Mouse (Mus musculus): ENCODE results near the gene Hapln4. TPM values are rescaled to one million over a fixed set of nuclear protein-coding genes. Genes with fewer than 3 reads are reported as not detected.
"Not testable (repeated sequence)": the region's sequence is repeated elsewhere in the genome, so short reads cannot be mapped to it uniquely, and the experiment has no call there.

The Hapln4 gene
- 0.26 and 0.74 TPM in 2 replicates for polyA plus RNA-seq (2012; rRNA removed)

DNA sequence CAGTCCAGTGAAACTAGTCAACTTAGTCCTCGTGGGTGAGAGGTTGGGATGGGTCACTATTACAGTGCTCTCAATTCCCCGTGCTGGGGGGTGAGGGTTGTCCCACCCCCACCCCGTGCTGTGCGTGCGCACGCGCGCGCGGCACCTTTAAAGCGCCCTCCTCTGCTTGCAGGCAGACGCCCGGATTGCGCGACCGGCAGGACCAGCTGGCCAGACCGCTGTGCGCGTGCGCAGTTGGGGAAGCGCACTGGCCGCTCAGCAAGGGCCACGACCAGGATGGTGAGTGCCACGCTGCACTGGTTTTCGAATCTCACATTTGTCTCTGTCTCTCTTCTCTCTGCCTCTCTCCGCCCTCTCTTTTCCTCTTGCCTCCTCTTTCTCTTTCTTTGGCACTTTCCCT lies at the start of gene Hapln4:
TSS of gene Hapln4 (plus strand) at position 173 of the 400 bp plus-strand sequence.
- TF ChIP-seq POLR2A (IDR thresholded peaks at IDR 0.05; ENCODE audit: borderline replicate concordance, extremely low read depth, insufficient read depth, insufficient read length, poor library complexity, severe bottlenecking) (no peak), CTCF (IDR thresholded peaks at IDR 0.05; ENCODE audit: borderline replicate concordance, extremely low read depth, insufficient read depth, insufficient read length) (no peak)
- peak; percentile 61 for DNase-seq (ENCODE audit: low read depth)

DNA sequence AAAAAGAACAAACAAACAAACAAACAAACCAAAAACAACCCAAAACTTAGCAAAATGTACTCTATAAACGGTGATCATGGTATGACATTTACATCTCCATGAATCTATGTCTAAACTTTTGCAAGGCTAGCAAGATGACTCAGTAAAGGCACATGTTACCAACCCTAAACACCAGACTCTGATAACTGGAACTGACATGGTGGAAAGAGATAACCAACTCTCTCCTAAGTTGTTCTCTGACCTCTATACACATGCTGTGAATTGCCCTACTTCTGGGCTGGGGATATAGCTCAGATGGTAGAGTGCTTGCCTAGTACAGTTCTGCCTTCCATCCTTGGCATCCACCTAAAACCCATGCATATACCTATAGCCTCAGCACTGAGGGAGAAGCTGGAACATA lies 45.3 kb upstream of the Hapln4 start:
- TF ChIP-seq CTCF (IDR thresholded peaks at IDR 0.05; ENCODE audit: borderline replicate concordance, extremely low read depth, insufficient read depth, insufficient read length), result no peak
- no peak for TF ChIP-seq POLR2A (IDR thresholded peaks at IDR 0.05; ENCODE audit: borderline replicate concordance, extremely low read depth, insufficient read depth, insufficient read length, poor library complexity, severe bottlenecking)
- DNase-seq (ENCODE audit: low read depth), result no peak

DNA sequence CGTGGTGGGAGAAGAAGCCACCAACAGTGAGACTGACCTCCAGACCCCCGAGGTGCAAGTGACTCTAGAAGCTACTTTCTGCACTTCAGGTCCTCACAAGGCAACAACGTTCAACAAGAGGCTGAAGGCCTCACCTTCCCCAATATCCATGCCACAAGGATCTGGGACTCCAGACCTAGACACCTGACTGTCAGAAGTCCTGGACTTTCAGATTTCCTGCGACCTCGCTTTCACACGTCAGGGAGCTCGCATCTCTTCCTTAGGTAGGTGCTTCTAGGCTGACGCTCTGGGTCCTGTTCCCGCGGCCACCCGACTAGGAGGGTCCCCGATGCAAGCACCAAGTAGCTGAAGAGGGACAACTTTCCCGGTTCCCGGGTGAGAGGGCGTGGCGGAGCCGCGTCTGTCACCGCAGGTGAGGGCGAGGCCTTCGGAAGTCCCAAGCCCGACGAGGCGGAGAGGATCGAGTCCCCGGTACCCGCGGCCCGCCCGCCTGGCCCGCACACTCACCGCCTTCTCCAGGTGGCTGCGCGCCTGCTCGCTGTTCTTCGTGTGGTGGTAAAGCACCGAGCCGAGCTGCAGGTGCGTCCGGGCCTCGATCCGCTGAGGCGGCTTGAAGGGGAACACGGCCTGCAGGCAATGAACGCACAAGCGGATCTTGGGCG lies 41.2 kb upstream of the Hapln4 start:
- TF ChIP-seq CTCF (IDR thresholded peaks at IDR 0.05; ENCODE audit: borderline replicate concordance, extremely low read depth, insufficient read depth, insufficient read length), result no peak
- TF ChIP-seq POLR2A (IDR thresholded peaks at IDR 0.05; ENCODE audit: borderline replicate concordance, extremely low read depth, insufficient read depth, insufficient read length, poor library complexity, severe bottlenecking), result no peak
- no peak for DNase-seq (ENCODE audit: low read depth)

DNA sequence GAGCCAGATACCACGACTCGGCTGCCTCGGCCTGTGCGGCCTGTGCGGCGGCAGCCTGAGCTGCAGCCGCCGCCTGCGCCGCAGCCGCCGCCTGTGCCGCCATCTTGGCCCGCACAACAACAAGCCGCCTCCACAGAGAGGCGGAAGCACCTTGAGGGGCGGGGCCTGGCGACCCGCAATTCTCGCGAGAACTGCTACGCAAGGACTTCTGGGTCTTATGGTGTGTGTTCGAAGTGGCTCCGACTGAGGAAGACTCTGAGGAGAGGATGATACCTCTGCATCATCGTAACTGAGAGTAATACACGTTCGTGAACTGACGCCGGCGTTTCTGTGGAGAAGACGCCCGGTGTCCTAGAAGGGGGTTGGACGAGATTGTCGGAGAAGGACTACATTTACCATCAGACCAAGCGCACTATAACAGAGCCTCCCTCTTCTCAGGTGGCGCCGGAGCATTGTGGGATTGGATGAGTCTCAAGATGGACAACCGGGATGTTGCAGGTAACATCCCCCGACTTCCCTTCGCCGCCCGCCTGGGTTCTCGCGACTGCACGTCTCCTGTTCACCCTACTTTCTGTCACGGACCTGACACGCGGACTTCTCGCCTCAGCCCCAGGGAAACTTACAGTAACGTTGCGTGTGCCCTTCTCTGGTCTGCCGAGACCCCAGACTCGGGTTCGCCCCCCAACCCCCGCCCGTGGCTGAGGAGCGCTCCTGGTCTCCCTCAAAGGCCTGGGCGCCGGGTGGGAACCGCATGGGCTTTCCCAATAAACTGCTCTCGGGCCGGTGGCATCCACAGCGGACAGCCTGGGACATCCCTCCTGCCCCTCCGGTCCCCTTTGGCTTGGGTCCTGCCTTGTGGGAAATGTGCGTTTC lies 40.4 kb upstream of the Hapln4 start, which contains the start of the genes Mau2 and Sugp1:
TSS of gene Mau2 (minus strand) at position 152 of the 873 bp plus-strand sequence.
TSS of gene Sugp1 (plus strand) at position 231 of the 873 bp plus-strand sequence.
- TF ChIP-seq POLR2A (IDR thresholded peaks at IDR 0.05; ENCODE audit: borderline replicate concordance, extremely low read depth, insufficient read depth, insufficient read length, poor library complexity, severe bottlenecking) (peak; percentile 98), CTCF (IDR thresholded peaks at IDR 0.05; ENCODE audit: borderline replicate concordance, extremely low read depth, insufficient read depth, insufficient read length) (no peak)
- peak; percentile 99 for DNase-seq (ENCODE audit: low read depth)

DNA sequence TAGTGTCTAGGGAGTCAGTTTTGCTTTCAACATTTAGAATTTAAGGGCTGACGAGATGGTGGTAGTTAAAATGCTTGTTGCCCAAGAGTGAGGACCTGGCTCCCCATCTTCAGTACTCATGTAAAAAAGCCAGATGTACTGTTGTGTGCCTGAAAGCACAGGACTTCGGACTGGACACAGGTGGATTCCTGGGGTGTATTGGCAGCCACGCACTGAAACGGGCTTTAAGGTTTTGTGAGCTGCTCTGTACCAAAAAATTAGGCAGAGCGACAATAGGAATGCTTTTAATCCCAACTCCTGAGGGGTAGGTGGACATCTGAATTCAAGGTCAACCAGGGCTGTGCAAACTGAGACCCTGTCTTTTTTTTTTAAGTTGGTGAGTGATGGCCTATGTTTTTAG lies 39.3 kb upstream of the Hapln4 start:
- no peak for DNase-seq (ENCODE audit: low read depth)
- no peak for TF ChIP-seq CTCF (IDR thresholded peaks at IDR 0.05; ENCODE audit: borderline replicate concordance, extremely low read depth, insufficient read depth, insufficient read length)

DNA sequence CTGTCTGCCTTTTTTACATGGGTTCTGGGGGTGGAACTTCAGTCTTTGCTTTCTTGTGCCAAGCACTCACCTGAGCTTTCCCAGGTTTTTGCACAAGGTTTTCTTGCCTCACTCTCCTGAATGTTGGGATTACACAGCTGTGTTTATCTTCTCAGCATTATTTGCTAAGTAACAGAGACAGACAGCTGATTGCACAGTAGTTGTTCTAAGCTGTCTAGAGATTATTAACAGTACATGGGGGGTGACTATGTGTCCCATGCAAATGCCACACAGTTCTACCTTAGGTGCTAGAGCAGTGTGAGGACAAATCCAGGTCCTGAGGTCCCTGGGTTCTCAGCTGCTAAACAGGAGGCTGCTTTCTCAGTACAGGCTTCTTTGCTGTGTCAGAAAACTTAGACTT lies 33.6 kb upstream of the Hapln4 start:
- no peak for TF ChIP-seq POLR2A (IDR thresholded peaks at IDR 0.05; ENCODE audit: borderline replicate concordance, extremely low read depth, insufficient read depth, insufficient read length, poor library complexity, severe bottlenecking)
- no peak for TF ChIP-seq CTCF (IDR thresholded peaks at IDR 0.05; ENCODE audit: borderline replicate concordance, extremely low read depth, insufficient read depth, insufficient read length)
- no peak for DNase-seq (ENCODE audit: low read depth)

DNA sequence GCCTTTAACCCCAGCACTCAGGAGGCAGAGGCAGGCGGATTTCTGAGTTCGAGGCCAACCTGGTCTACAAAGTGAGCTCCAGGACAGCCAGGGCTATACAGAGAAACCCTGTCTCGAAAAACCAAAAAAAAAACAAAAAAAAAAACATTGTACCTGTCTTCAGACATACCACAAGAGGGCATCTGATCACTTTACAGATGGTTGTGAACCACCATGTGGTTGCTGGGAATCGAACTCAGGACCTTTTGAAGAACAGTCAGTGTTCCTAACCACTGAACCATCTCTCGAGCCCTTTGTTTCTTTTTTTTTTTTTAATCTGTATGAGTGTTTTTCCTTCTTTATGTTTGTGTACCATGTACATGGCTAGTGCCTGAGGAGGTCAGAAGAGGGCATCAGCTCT lies 32.8 kb upstream of the Hapln4 start:
- DNase-seq (ENCODE audit: low read depth), result not testable (repeated sequence)

DNA sequence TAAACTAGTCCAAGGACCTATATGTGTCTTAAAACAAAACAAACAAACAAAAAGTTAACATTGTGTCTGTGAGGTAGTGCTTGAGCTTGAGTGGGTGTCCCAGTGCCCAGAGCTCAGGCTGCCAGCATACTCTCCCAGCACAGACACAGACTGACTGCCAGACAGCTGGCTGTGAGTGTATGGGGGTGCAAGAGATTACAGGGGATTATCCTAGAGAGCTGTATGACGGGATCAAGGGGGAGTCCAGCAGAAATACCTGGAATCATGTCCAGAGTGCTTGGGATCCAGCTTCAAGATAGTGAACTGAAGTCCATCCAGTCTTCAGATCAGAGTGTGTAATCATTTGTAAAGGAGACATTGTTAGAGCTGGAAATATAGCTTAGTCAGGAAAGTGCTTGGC lies 25.5 kb upstream of the Hapln4 start:
- TF ChIP-seq POLR2A (IDR thresholded peaks at IDR 0.05; ENCODE audit: borderline replicate concordance, extremely low read depth, insufficient read depth, insufficient read length, poor library complexity, severe bottlenecking) (no peak), CTCF (IDR thresholded peaks at IDR 0.05; ENCODE audit: borderline replicate concordance, extremely low read depth, insufficient read depth, insufficient read length) (no peak)

DNA sequence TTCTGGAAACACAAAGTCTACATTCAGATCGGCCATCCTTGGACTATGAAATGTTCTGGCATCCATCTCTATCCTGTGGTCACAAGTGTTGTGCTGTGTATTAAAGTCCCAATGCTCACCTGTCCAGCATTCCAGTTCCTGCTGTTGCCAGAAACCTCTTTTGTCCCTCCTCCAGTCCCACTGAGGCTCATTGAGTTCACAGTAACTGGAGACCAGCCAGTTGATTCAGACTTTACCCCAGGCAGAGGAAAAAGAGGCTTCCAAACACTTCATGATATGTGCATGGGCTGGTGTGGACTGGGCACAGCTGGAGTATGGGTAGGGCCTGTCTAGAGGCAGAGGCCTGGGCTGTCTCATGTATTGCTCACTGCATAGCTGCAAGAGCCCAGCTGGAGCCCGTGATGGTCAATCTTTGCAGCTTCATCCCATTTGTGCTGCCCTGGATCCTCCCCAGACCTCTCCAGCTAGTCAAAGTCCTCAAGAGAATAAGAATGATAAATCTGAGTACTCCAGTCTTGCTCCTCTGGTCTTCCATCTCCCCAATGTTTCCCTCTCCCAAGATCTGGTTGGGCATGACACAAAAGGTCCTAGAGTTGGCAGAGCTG lies 11.3 kb upstream of the Hapln4 start:
- TF ChIP-seq CTCF (IDR thresholded peaks at IDR 0.05; ENCODE audit: borderline replicate concordance, extremely low read depth, insufficient read depth, insufficient read length) (no peak), POLR2A (IDR thresholded peaks at IDR 0.05; ENCODE audit: borderline replicate concordance, extremely low read depth, insufficient read depth, insufficient read length, poor library complexity, severe bottlenecking) (no peak)
- no peak for DNase-seq (ENCODE audit: low read depth)

More for the DNA sequence above, 25.5 kb upstream of the Hapln4 start:
- DNase-seq (ENCODE audit: low read depth), result no peak

DNA sequence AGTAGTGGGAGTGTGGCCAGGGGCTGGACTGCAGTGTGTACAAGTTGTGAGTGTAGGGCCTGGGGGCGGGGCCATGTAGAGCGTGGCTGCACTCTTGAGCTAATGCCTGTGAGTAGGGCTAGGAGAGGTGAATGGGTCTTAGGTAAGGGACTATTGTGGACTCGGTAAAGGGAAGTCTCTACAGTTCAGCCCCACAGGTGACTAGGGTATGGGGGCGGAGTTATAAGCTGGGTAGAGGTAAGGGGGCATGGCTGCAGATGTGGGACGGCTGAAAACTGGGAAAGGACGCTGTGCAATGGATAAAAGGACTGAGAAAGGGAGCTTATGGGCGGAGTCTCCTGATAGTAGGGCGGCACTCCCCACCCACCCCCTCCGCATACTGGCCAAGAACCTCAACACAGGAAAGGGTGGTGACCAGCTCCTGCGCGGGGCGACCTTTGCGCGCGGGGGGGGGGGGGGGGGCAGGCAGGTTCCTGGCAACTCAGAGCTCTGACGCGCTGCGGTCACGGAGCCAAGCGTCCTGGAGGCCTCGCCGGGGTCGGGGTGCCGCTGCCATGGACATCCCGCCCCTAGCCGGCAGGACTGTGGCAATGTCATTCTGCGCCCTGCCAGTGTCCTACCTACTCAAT lies 10.7 kb upstream of the Hapln4 start, which contains the start of gene Tm6sf2:
TSS of gene Tm6sf2 (plus strand) at position 484 of the 629 bp plus-strand sequence.
- no peak for DNase-seq (ENCODE audit: low read depth)
- TF ChIP-seq POLR2A (IDR thresholded peaks at IDR 0.05; ENCODE audit: borderline replicate concordance, extremely low read depth, insufficient read depth, insufficient read length, poor library complexity, severe bottlenecking), result no peak
- TF ChIP-seq CTCF (IDR thresholded peaks at IDR 0.05; ENCODE audit: borderline replicate concordance, extremely low read depth, insufficient read depth, insufficient read length), result no peak

DNA sequence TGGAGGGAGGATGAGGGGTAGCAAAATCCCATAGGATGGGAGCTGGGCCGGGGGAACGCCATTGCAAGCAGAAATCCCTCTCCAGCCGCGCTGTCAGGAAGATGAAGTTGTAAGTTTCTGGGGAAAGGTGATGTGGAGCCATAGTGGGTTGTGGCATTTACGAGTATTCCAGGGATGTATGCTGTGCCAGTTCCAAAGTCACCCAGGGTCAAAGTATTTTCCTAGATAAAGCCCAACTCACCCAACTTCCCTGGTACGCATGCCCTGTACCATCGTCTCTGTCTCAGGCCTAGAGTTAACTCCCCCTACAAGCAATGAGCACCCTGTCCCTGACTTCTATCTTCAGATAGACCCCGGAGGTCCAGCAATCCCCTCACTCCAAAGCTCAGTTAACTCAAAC lies 10.1 kb upstream of the Hapln4 start:
- no peak for TF ChIP-seq POLR2A (IDR thresholded peaks at IDR 0.05; ENCODE audit: borderline replicate concordance, extremely low read depth, insufficient read depth, insufficient read length, poor library complexity, severe bottlenecking)
- no peak for TF ChIP-seq CTCF (IDR thresholded peaks at IDR 0.05; ENCODE audit: borderline replicate concordance, extremely low read depth, insufficient read depth, insufficient read length)
- DNase-seq (ENCODE audit: low read depth), result no peak
